Mouse (Mus musculus) limb, embryonic 15.5 days (tissue): ENCODE measurements at regions not wholly inside any gene's neighbourhood (a gene's known extent, or its start where the extent isn't known, plus 50 kb on each side); places are given as distances from the start of the nearest gene placed in this dataset.

Experiments used
- ATAC-seq: fragments of 200-750 bp; cut with Nextera tagmentation; 2 replicates; pipeline ENCODE4 v1.8.0; 2017; ENCODE audit warnings: low read depth, moderate TSS enrichment; ENCODE audit not compliant: insufficient number of reproducible peaks, low FRiP score, low TSS enrichment
- H3K27ac ChIP-seq: fragments of 300-500 bp; sonication (generic); 2 replicates; pipeline ENCODE4 v1.5.1; 2015; ENCODE audit warnings: moderate library complexity, mild to moderate bottlenecking, inconsistent platforms
- H3K27me3 ChIP-seq: fragments of 300-500 bp; sonication (generic); 2 replicates; pipeline ENCODE4 v1.6.1; 2015; ENCODE audit warnings: inconsistent platforms
- H3K36me3 ChIP-seq: fragments of 300-500 bp; sonication (generic); 2 replicates; pipeline ENCODE4 v1.6.1; 2015; ENCODE audit warnings: inconsistent platforms
- H3K4me1 ChIP-seq: fragments of 300-500 bp; sonication (generic); 2 replicates; pipeline ENCODE4 v1.6.1; 2015; ENCODE audit warnings: inconsistent platforms
- H3K4me2 ChIP-seq: fragments of 300-500 bp; sonication (generic); 2 replicates; pipeline ENCODE4 v1.6.1; 2015; ENCODE audit warnings: mild to moderate bottlenecking, inconsistent platforms
- H3K4me3 ChIP-seq: fragments of 300-500 bp; sonication (generic); 2 replicates; pipeline ENCODE4 v1.5.1; 2015; ENCODE audit warnings: mild to moderate bottlenecking, inconsistent platforms
- H3K9ac ChIP-seq: fragments of 300-500 bp; sonication (generic); 2 replicates; pipeline ENCODE4 v1.6.1; 2015; ENCODE audit warnings: inconsistent platforms
- H3K9me3 ChIP-seq: fragments of 300-500 bp; sonication (generic); 2 replicates; pipeline ENCODE4 v1.6.1; 2016; ENCODE audit warnings: inconsistent platforms
- WGBS: fragments of 180-500 bp; shearing (Covaris S2); methylation state at CpG from one replicate; pipeline ENCODE4 v1.1.7; 2015; 5-methylcytosine and 5-hydroxymethylcytosine counted together

- Histone ChIP-seq H3K9me3 (no peaks in the 10 kb centered on the region), H3K27me3 (no peaks in the 10 kb centered on the region), H3K4me3 (no peak overlapping the region), H3K36me3 (no peaks in the 10 kb centered on the region), H3K4me1 (peaks cover 18% of the 10 kb centered on the region), H3K4me2 (no peak overlapping the region), H3K27ac (no peak overlapping the region), H3K9ac (no peak overlapping the region)
- ATAC-seq = no peak
- 51% methylated on average over 3 of the region's 3 CpGs for WGBS
Observed at GRCm38 (mm10) chr6:50713297-50713696, 59.1 kb upstream of the Npvf start.

GRCm38 (mm10) chr6:50718631-50719030 lies 64.4 kb upstream of the Npvf start:
- Histone ChIP-seq H3K27ac (no peak overlapping the region), H3K4me1 (peaks cover 13% of the 10 kb centered on the region), H3K9ac (no peak overlapping the region), H3K27me3 (peaks cover 17% of the 10 kb centered on the region), H3K9me3 (no peaks in the 10 kb centered on the region), H3K4me3 (no peak overlapping the region), H3K4me2 (no peak overlapping the region), H3K36me3 (no peaks in the 10 kb centered on the region)
- WGBS = 24% methylated on average over 4 of the region's 4 CpGs
- ATAC-seq = no peak

DNA sequence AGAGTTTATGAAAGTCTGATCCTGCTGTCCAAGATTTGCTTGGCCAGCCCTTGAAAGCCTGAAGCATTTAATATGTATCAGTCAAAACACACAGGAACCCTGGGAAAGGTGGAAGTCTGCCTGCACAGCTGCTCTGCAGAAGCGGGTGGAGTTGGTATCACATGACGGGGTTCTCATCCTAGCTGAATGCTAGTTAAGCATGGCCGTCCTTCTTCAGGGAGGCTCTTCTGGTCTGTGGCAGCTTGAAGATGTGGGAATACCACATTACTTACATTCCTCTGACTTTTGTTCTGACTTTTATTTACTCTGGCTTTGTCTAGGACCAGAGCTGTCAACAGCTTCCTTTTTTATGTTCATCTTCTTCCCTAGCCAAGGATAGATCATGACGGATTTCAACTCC lies 66.1 kb upstream of the Npvf start:
- no peaks in the 10 kb centered on the region for H3K9me3 ChIP-seq
- peaks cover 17% of the 10 kb centered on the region for H3K27me3 ChIP-seq
- no peaks in the 10 kb centered on the region for H3K36me3 ChIP-seq
- peaks cover 2% of the 10 kb centered on the region; the same call in 1 of the 2 replicates for H3K4me1 ChIP-seq
- no peak overlapping the region for H3K27ac ChIP-seq
- H3K4me3 ChIP-seq = no peak overlapping the region
- H3K9ac ChIP-seq = no peak overlapping the region
- 43% methylated on average over 4 of the region's 4 CpGs for WGBS
- ATAC-seq = no peak
- no peak overlapping the region for H3K4me2 ChIP-seq

DNA sequence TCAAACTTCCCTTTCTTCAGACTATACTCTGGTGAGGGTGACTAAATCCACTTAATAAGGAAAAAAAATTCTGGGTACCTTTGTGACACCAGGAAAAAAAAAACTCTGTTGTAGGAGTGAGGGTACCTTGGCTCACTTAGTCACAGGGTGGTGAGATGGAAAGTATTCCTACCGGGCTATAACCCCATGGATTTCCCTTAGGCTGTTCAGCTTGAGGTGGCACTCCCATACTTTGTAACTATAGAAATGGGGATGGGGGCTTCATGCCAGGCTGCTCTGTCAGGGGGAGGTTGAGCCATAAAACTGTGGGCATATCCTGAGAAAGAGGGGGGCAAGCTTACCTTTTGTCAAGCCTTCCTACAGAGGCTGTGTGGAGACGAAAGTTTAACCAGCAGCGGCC lies 71.4 kb upstream of the Npvf start:
- WGBS = 36% methylated on average over 3 of the region's 3 CpGs
- no peak overlapping the region for H3K4me3 ChIP-seq
- peaks cover 19% of the 10 kb centered on the region for H3K4me1 ChIP-seq
- no peak overlapping the region for H3K9ac ChIP-seq
- no peaks in the 10 kb centered on the region for H3K9me3 ChIP-seq
- H3K4me2 ChIP-seq = no peak overlapping the region
- peaks cover 18% of the 10 kb centered on the region for H3K27me3 ChIP-seq
- ATAC-seq = peak; percentile 52; the same call in 1 of the 2 replicates
- no peaks in the 10 kb centered on the region for H3K36me3 ChIP-seq
- H3K27ac ChIP-seq = no peak overlapping the region

- Histone ChIP-seq H3K27ac (0 out of 2 replicates have a peak overlapping the region, but pooled peaks have one; percentile 38), H3K4me3 (no peak overlapping the region), H3K9ac (no peak overlapping the region), H3K36me3 (no peaks in the 10 kb centered on the region), H3K9me3 (no peaks in the 10 kb centered on the region), H3K4me2 (no peak overlapping the region), H3K27me3 (peaks cover 18% of the 10 kb centered on the region), H3K4me1 (peaks cover 24% of the 10 kb centered on the region)
- ATAC-seq = peak; percentile 67
- WGBS = 9% methylated on average over 9 of the region's 9 CpGs
Observed at GRCm38 (mm10) chr6:50726166-50726591, 71.9 kb upstream of the Npvf start.

DNA sequence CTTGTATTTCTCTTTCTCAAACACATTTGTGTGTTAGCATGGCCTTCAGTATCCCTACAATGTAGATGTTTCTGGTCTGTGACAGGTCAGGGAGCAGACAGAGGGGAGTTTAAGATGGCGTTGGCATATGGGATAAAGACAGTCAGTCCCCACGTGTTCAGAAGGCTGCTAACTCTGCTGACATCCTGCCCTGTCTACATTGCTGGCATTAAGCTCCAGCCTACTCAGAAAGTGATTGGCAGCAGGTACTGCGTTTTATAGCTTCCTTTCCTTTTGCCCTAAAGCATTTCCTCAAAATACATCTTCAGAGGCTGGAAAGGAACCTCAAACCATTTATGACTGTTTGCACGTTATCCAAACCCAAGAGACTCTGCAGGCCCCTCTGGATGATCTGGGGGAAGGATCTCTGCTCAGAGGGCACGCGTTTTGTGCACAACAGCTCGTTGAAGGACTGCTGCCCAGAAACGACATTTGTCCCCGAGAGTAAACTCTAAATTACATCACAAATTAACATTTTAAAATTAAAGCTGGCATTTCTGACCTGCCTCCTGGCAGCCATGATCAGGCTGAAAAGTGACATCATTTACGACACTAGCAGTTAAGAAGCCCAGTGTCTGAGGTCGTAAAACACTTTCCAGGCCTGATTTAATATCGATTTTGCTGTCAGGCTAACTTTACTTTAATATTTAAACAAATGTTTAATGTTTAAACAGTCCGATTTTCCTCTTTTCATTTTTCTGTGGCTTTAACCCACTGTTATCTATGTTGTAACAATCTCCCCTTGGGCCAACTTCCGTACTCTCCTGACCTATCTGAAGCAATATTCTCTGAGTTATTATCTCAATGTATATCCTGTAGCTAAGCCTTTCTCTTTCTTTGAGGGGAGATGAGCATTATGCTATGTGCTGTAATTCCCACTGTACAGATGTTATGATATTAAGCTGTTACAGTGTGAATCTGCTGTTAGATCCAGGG lies 76.8 kb upstream of the Npvf start:
- no peaks in the 10 kb centered on the region for H3K36me3 ChIP-seq
- H3K9ac ChIP-seq = no peak overlapping the region
- no peak overlapping the region for H3K4me3 ChIP-seq
- no peaks in the 10 kb centered on the region for H3K9me3 ChIP-seq
- no peak for ATAC-seq
- H3K4me1 ChIP-seq = peaks cover 18% of the 10 kb centered on the region
- WGBS = 28% methylated on average over 14 of the region's 14 CpGs
- H3K27ac ChIP-seq = no peak overlapping the region
- peaks cover 14% of the 10 kb centered on the region for H3K27me3 ChIP-seq
- H3K4me2 ChIP-seq = no peak overlapping the region

- Histone ChIP-seq H3K4me1 (peaks cover 7% of the 10 kb centered on the region; the same call in 1 of the 2 replicates), H3K36me3 (no peaks in the 10 kb centered on the region), H3K4me3 (no peak overlapping the region), H3K27ac (no peak overlapping the region), H3K9me3 (no peaks in the 10 kb centered on the region), H3K9ac (no peak overlapping the region), H3K4me2 (no peak overlapping the region), H3K27me3 (peaks cover 10% of the 10 kb centered on the region)
- 91% methylated on average over 2 of the region's 2 CpGs for WGBS
- no peak for ATAC-seq
Observed at GRCm38 (mm10) chr6:50734701-50735100, 80.5 kb upstream of the Npvf start.

GRCm38 (mm10) chr6:50735825-50736224 lies 81.6 kb upstream of the Npvf start:
- no peaks in the 10 kb centered on the region for H3K9me3 ChIP-seq
- peaks cover 10% of the 10 kb centered on the region for H3K27me3 ChIP-seq
- no peaks in the 10 kb centered on the region for H3K36me3 ChIP-seq
- WGBS = 34% methylated on average over 2 of the region's 2 CpGs
- H3K9ac ChIP-seq = no peak overlapping the region
- peaks cover 4% of the 10 kb centered on the region; the same call in 1 of the 2 replicates for H3K4me1 ChIP-seq
- no peak for ATAC-seq
- no peak overlapping the region for H3K4me3 ChIP-seq
- H3K27ac ChIP-seq = no peak overlapping the region
- H3K4me2 ChIP-seq = no peak overlapping the region

DNA sequence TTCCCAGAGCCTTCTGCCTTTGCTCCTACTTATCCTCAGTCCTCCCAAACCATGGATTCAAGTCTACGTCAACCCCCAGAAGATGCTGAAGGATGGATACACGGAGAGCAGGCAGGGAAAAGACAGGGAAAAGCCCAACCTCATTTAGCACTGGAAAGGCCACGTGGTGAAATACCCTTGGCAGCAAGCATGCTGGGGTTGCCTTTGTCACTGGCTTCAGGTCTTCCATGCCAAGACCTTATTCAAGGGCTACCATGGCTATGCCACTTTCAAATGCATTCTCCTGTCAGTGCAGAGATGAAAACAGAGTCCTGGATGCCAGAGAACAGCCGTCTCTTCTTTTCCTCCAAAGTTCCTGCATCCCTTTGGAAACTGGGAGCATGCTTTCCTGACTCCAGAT lies 87.8 kb upstream of the Npvf start:
- ATAC-seq = no peak
- Histone ChIP-seq H3K27me3 (0 out of 2 replicates have a peak, but pooled peaks cover 3% of the 10 kb centered on the region), H3K9ac (no peak overlapping the region), H3K4me3 (no peak overlapping the region), H3K36me3 (no peaks in the 10 kb centered on the region), H3K27ac (no peak overlapping the region), H3K4me2 (no peak overlapping the region), H3K9me3 (no peaks in the 10 kb centered on the region), H3K4me1 (no peaks in the 10 kb centered on the region)
- 66% methylated on average over 4 of the region's 4 CpGs for WGBS

DNA sequence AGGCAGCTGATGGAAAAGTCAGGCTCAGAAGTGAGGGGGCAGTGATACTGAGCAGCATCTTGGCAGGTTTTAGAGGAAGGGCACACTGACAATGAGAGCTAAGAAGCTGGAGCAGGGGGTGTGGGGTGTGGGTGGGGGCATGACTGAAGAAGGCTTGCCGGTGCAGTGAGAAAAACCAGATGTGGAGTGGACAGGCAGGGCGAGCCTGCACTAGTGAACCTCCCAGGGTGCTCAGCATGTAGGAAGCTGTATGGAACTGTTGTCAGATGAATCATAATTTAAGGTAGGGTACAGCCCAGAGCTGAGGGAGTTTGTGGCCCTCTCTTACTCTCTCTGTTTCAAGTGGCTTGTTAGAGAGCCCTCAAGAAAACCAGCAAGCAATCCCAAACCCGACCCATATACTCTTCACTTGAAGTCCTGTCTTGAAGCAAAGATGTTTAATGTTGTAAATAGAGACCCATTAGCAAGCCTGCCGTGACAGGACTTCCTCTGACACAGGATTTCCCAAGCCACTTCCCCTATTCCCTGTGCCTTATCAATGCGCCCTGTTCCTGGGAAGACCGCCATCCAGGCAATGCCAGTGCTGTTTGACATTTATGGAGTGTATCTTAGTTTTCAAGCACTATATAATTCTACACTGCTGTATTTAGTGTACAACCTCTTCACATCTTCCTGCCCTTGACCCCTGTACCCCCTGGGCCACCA lies 90.4 kb upstream of the Npvf start:
- no peak for ATAC-seq
- no peaks in the 10 kb centered on the region for H3K4me1 ChIP-seq
- 45% methylated on average over 6 of the region's 6 CpGs for WGBS

GRCm38 (mm10) chr6:50753151-50753550 lies 98.9 kb upstream of the Npvf start:
- H3K4me1 ChIP-seq = no peaks in the 10 kb centered on the region
- H3K9ac ChIP-seq = no peak overlapping the region
- H3K27ac ChIP-seq = no peak overlapping the region
- no peak overlapping the region for H3K4me3 ChIP-seq
- WGBS = 58% methylated on average over 7 of the region's 7 CpGs
- H3K9me3 ChIP-seq = no peaks in the 10 kb centered on the region
- peaks cover 4% of the 10 kb centered on the region; the same call in 1 of the 2 replicates for H3K27me3 ChIP-seq
- H3K4me2 ChIP-seq = no peak overlapping the region
- H3K36me3 ChIP-seq = no peaks in the 10 kb centered on the region
- no peak for ATAC-seq

More for the DNA sequence above, 90.4 kb upstream of the Npvf start:
- Histone ChIP-seq H3K36me3 (no peaks in the 10 kb centered on the region), H3K27ac (no peak overlapping the region), H3K27me3 (no peaks in the 10 kb centered on the region), H3K9ac (no peak overlapping the region), H3K4me2 (no peak overlapping the region), H3K9me3 (no peaks in the 10 kb centered on the region), H3K4me3 (no peak overlapping the region)

DNA sequence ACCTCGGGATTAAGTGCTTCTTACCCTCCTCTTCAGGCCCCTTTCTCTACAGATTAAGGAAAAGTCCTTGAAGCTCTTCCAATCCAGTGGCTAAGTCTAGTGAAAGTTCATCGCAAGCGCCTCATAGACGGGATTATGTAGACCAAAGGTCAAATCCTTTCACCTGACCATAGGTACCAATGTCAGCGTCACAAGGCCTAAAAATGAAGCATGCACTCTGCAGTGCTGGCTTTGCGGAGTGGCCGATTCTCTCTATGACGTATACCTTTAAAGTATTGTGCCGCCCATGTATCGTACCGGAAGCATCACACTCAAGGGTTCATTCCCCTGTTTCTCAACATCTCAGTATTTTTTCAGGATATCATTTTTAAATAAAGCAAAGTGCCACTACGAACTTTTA lies 100.5 kb upstream of the Npvf start:
- Histone ChIP-seq H3K4me2 (no peak overlapping the region), H3K4me3 (no peak overlapping the region), H3K9me3 (no peaks in the 10 kb centered on the region), H3K27me3 (peaks cover 4% of the 10 kb centered on the region; the same call in 1 of the 2 replicates), H3K9ac (no peak overlapping the region), H3K27ac (no peak overlapping the region), H3K36me3 (no peaks in the 10 kb centered on the region), H3K4me1 (no peaks in the 10 kb centered on the region)
- WGBS = 92% methylated on average over 12 of the region's 12 CpGs
- no peak for ATAC-seq
